Mouse (Mus musculus) ES-Bruce4 (cell line): ENCODE measurements around the gene Rarg. TPM values are rescaled to one million over a fixed set of nuclear protein-coding genes. Genes with fewer than 3 reads are reported as not detected.

Source experiments
- H3K27ac ChIP-seq: 2 replicates; pipeline ENCODE4 v1.5.1; 2012; ENCODE audit warnings: low read length, inconsistent platforms; ENCODE audit not compliant: insufficient read depth
- H3K27me3 ChIP-seq: 2 replicates; pipeline ENCODE4 v1.6.1; 2012; ENCODE audit warnings: mild to moderate bottlenecking, low read length, inconsistent platforms; ENCODE audit not compliant: control insufficient read depth, poor library complexity, insufficient read depth, severe bottlenecking
- H3K36me3 ChIP-seq: 2 replicates; pipeline ENCODE4 v1.6.1; 2012; ENCODE audit warnings: inconsistent platforms, mild to moderate bottlenecking, low read length, moderate library complexity; ENCODE audit not compliant: control insufficient read depth, poor library complexity, insufficient read depth, severe bottlenecking
- H3K4me1 ChIP-seq: one replicate; pipeline ENCODE4 v1.8.1; 2011; ENCODE audit warnings: low read length; ENCODE audit not compliant: control insufficient read depth, insufficient read depth
- H3K4me3 ChIP-seq: 2 replicates; pipeline ENCODE4 v1.5.1; 2011; ENCODE audit warnings: low read depth, mild to moderate bottlenecking, low read length
- H3K9ac ChIP-seq: 2 replicates; pipeline ENCODE4 v1.6.1; 2012; ENCODE audit warnings: low read depth, mild to moderate bottlenecking, inconsistent platforms; ENCODE audit not compliant: poor library complexity, severe bottlenecking
- H3K9me3 ChIP-seq: replicated peaks from 2 replicates; pipeline ENCODE4 v1.6.1; 2012; ENCODE audit warnings: mild to moderate bottlenecking, low read length, inconsistent platforms; ENCODE audit not compliant: control insufficient read depth, poor library complexity, insufficient read depth, severe bottlenecking
- CTCF ChIP-seq: IDR thresholded peaks from one replicate; pipeline ENCODE4 v1.8.1; 2011; ENCODE audit warnings: low read depth, low read length
- EP300 ChIP-seq: IDR thresholded peaks from 2 replicates; pipeline ENCODE4 v1.6.1; 2011; ENCODE audit warnings: low read depth, low read length; ENCODE audit not compliant: insufficient read depth
- POLR2A ChIP-seq: IDR thresholded peaks from one replicate; pipeline ENCODE4 v1.8.1; 2011; ENCODE audit warnings: low read length; ENCODE audit not compliant: insufficient read depth
- polyA plus RNA-seq: library from polyadenylated mRNA; stranded (reverse); fragments of >200 nt; gene quantifications from 2 replicates; pipeline ENCODE4 v1.2.4, GENCODE M21; 2011; ENCODE audit warnings: low read depth; ENCODE audit not compliant: missing spikeins, insufficient read depth, insufficient read length

Gene Rarg
- polyA plus RNA-seq, 1 experiment = 42.7 TPM

GRCm38 (mm10) chr15:102194439-102194838, 62.9 kb downstream of the Rarg start:
- H3K27ac ChIP-seq = no peak overlapping the region
- H3K27me3 ChIP-seq = no peaks in the 10 kb centered on the region
- H3K9me3 ChIP-seq = no peaks in the 10 kb centered on the region
- no peak overlapping the region for H3K9ac ChIP-seq
- TF ChIP-seq EP300 (no peak), CTCF (no peak), POLR2A (no peak)
- H3K36me3 ChIP-seq = no peaks in the 10 kb centered on the region
- peaks cover 2% of the 10 kb centered on the region for H3K4me1 ChIP-seq
- H3K4me3 ChIP-seq = no peak overlapping the region

- H3K4me3 ChIP-seq = no peak overlapping the region
- peaks cover 2% of the 10 kb centered on the region for H3K4me1 ChIP-seq
- H3K36me3 ChIP-seq = no peaks in the 10 kb centered on the region
- no peak overlapping the region for H3K27ac ChIP-seq
- no peaks in the 10 kb centered on the region for H3K27me3 ChIP-seq
- no peak overlapping the region for H3K9ac ChIP-seq
- TF ChIP-seq EP300 (no peak), POLR2A (no peak), CTCF (no peak)
- no peaks in the 10 kb centered on the region for H3K9me3 ChIP-seq
Observed at GRCm38 (mm10) chr15:102193652-102194051, 63.7 kb downstream of the Rarg start.

GRCm38 (mm10) chr15:102192820-102193386, 64.4 kb downstream of the Rarg start:
- Histone ChIP-seq H3K36me3 (no peaks in the 10 kb centered on the region), H3K4me1 (peaks cover 5% of the 10 kb centered on the region), H3K27me3 (no peaks in the 10 kb centered on the region), H3K4me3 (no peak overlapping the region), H3K9me3 (no peaks in the 10 kb centered on the region), H3K27ac (no peak overlapping the region), H3K9ac (no peak overlapping the region)
- TF ChIP-seq EP300 (no peak), CTCF (no peak), POLR2A (no peak)

GRCm38 (mm10) chr15:102192271-102192812, 65.0 kb downstream of the Rarg start:
- H3K27ac ChIP-seq = no peak overlapping the region
- TF ChIP-seq POLR2A (no peak), CTCF (no peak), EP300 (no peak)
- peaks cover 5% of the 10 kb centered on the region for H3K4me1 ChIP-seq
- H3K9ac ChIP-seq = no peak overlapping the region
- no peaks in the 10 kb centered on the region for H3K27me3 ChIP-seq
- H3K36me3 ChIP-seq = no peaks in the 10 kb centered on the region
- no peaks in the 10 kb centered on the region for H3K9me3 ChIP-seq
- H3K4me3 ChIP-seq = no peak overlapping the region

- no peak overlapping the region for H3K4me3 ChIP-seq
- H3K4me1 ChIP-seq = peaks cover 5% of the 10 kb centered on the region
- H3K36me3 ChIP-seq = no peaks in the 10 kb centered on the region
- TF ChIP-seq POLR2A = no peak
- TF ChIP-seq EP300 = no peak
- TF ChIP-seq CTCF = no peak
- H3K9me3 ChIP-seq = no peaks in the 10 kb centered on the region
- no peaks in the 10 kb centered on the region for H3K27me3 ChIP-seq
- no peak overlapping the region for H3K27ac ChIP-seq
- no peak overlapping the region for H3K9ac ChIP-seq
Observed at GRCm38 (mm10) chr15:102191699-102192098, 65.6 kb downstream of the Rarg start.

GRCm38 (mm10) chr15:102188883-102189282, 68.4 kb downstream of the Rarg start:
- Histone ChIP-seq H3K9ac (no peak overlapping the region), H3K4me3 (no peak overlapping the region), H3K9me3 (no peaks in the 10 kb centered on the region), H3K27ac (no peak overlapping the region), H3K27me3 (no peaks in the 10 kb centered on the region), H3K36me3 (no peaks in the 10 kb centered on the region), H3K4me1 (peaks cover 5% of the 10 kb centered on the region)
- TF ChIP-seq CTCF = no peak
- no peak for TF ChIP-seq EP300
- TF ChIP-seq POLR2A = no peak
